Mouse (Mus musculus): ENCODE data around the gene Nod1.

The Nod1 gene

DNA sequence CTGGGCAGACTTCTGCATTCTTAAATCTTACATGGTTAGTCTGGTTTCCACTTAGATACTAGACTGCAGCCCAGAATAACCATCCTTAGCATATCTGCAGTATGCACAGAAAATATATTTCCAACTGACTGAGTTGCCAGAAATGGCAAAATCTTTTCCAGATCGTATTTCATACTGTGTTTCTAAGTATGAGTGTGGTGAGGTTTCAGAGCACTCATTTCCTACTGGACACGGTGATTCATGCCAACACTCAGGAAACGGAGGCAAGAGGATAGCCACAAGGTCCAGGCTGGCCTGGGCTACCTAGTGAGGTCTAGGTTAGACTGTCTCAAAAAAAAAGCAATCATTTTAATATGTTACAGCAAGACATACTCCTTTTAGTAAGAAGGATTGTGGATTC is 81.0 kb downstream of the Nod1 start:
- no peak for DNase-seq (ENCODE audit: low read depth in 1 of 2, low spot score in 2 of 2)

DNA sequence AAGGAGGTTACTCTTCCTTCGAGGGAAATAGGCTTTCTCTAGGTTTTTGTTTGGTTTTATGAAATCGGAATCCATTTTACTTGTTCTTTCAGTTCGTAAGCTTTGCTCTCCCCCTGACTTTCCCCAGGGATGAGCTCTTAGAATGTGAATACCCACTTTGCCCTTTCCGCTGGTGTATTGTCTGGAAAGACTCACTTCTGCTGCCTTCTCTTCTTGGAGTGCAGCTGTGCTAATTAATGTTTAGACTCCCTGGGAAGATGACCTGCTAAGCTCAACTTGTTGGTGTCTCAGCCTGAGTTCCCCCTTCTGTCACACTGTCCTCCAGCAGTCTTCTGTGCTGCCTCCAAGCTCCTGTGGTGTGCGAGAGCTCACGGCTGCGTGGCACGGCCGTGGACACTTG is 82.2 kb downstream of the Nod1 start:
- no peak for DNase-seq (ENCODE audit: low read depth in 1 of 2, low spot score in 2 of 2)

DNA sequence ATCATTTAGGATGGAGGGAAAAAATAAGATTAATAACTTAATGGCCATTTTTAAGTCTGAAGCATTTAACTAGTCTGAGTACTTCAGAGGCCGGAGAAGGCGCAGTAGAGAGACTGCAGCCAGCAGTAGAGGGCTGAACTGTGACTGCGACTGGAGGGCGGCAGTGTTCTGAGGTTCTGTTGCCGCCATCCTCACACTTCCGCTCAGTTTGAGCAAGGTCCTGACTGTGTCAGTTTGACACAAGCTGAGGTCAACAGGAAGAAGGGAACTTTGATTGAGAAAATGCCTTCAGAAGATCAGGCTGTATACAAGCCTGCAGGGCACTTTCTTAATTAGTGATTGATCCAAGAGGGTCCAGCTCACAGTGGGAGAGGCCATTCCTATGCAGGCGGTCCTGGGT is 86.2 kb downstream of the Nod1 start:
- no peak for DNase-seq (ENCODE audit: low read depth in 1 of 2, low spot score in 2 of 2)

DNA sequence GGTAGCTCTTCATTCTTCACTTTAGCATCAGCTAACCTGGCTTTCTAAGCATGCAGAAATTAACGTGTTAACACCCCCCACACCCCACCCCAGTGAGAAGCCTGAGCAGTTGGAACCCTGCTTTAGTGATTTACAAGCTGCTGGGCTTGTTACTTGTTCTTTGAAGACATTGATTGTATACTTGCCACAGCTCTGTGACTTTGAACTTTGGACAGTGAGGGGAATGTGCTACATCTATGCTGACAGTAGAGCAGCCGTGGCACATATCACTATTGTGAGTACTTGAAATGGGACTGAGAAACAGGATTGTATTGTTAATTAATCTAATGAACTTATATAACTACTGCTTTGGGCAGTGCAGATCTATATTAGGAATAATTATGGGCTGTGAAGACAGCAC is 89.0 kb downstream of the Nod1 start:
- DNase-seq (ENCODE audit: low read depth in 1 of 2, low spot score in 2 of 2), result no peak

DNA sequence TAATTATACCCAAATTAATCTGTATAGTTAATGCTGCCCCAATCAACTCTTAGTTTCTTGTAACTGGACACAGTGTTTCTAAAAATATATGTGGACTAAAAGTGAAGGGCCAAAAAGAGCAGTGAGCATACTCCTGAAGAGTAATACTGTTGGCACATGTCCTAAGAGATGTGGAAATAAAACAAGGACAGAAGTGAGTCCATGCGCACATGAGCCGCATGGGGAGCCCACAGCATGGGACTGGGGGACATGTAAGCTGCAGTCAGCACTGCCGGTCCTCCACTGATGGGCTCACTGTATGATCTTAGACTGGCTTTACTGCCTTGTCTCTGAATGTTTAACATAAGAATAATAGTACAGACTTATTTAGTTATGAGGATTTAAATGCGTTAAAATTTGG is 92.3 kb downstream of the Nod1 start:
- no peak for DNase-seq (ENCODE audit: low read depth in 1 of 2, low spot score in 2 of 2)

DNA sequence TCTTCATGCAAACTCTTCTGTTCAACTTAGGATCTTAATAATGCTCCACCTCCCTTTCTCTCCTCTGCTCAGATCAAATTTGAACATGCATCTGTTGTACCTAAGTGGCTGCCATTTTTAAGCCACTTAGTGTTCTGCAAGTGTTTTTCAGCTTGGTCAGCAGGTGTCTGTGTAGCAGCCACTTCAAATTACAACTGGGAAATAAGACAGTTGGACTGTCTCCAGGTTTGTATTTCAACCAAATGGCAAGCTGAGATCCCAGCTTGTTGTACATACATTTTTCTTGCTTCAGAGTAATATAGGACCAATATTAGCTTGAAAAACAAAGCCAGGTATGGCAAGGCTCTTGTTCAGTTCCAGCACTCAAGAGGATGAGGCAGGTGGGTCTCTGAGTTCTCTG is 93.9 kb downstream of the Nod1 start:
- no peak for DNase-seq (ENCODE audit: low read depth in 1 of 2, low spot score in 2 of 2)

DNA sequence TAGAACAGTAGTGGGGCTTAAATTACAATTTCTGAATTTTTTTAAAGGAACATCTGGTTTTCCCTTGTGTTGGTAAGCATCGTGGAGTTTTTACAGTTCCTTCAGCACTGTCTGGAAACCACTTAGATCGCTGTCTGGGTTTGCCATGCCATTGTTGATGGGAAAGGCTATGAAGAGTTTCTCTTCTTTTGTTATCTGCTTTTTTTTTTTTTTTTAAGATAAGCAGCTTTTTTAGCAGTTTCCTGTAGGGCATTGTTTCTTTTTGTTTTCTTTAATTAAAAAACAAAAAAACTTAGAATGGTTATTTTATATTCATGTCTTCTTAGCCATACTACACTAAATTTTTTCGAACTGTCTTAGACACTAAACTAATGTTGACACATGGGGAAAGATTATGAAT is 94.8 kb downstream of the Nod1 start:
- DNase-seq (ENCODE audit: low read depth in 1 of 2, low spot score in 2 of 2), result no peak

DNA sequence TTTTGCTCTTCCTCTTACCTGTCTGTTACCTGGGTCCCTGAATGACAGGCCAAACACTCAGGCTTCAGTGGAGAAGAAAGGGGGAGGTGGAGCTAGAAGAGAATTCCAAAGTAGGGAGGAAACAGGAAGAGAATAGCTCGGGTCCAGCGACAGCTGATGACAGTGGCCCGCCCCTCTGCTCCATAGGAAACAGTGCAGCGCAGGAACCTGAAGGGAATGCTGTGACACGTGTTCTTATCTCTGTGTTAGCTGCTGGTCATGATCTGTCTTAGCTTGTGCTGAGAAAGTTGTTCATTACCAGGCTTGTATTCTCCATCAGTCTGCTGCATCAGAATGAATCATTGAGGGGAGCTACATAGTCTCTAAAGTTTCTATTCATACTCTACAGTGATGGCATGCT is 95.6 kb downstream of the Nod1 start:
- no peak for DNase-seq (ENCODE audit: low read depth in 1 of 2, low spot score in 2 of 2)

All from monocyte, adult 2 months (primary cell).